Mouse (Mus musculus): ENCODE measurements around the gene Kdm4b. TPM values are rescaled to one million over a fixed set of nuclear protein-coding genes. Genes with fewer than 3 reads are reported as not detected.

Gene Kdm4b
- total RNA-seq, 4 experiments from 2014 or later: 66.4 to 71.0 (median 67.0) TPM

GRCm38 (mm10) chr17:56382997-56383396 is 57.1 kb downstream of the Kdm4b start:
- DNase-seq (ENCODE audit: low spot score in 2 of 2): no peak

DNA sequence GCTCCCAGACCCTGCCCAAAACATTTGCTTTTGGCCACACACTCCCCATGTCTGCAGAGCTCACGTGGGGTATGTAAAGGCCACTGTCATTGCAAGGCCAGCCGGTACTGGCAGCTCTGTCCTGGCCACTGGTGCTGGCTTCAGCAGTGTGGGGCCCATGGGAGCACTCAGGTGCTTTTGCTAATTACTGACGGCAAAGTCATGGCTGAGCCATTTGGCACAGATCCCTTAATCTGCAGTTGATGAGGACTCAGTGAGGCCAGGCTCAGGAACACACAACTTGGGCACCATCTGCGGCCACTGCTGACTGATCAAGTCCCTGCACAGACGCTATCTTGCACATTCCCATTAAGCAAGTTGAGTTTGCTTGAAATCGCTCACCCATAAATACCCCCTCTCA is 59.0 kb downstream of the Kdm4b start:
- DNase-seq (ENCODE audit: low spot score in 2 of 2): no peak

DNA sequence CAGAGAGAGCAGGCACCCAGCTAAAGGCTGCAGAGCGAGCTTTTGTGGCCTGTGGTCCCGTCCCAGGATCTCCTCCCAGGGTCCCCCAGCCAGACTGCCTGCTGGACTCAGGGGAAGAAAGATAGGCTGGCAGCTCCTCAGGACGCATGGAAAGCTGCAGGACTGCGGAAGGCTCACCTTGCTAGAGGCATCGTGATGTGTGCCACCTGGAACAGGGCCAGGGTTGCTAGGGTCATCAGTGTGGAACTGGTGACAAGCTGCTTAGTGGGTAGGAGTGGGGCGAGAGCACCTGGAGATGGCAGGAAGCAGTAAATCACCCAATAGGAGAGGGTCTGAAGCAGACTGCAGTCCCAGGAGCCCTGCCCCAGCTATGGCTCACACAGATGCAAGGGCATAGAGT is 61.8 kb downstream of the Kdm4b start:
- no peak for DNase-seq (ENCODE audit: low spot score in 2 of 2)

- peak in 1 of 2 experiments; percentile 77 for DNase-seq (ENCODE audit: low spot score in 2 of 2)
Observed at GRCm38 (mm10) chr17:56393238-56393637, 67.4 kb downstream of the Kdm4b start.

GRCm38 (mm10) chr17:56393889-56394288 is 68.0 kb downstream of the Kdm4b start:
- peak in 1 of 2 experiments; percentile 56 for DNase-seq (ENCODE audit: low spot score in 2 of 2)

GRCm38 (mm10) chr17:56396051-56396450 is 70.2 kb downstream of the Kdm4b start:
- no peak for DNase-seq (ENCODE audit: low spot score in 2 of 2)

GRCm38 (mm10) chr17:56400221-56400620 is 74.4 kb downstream of the Kdm4b start:
- no peak for DNase-seq (ENCODE audit: low spot score in 2 of 2)

- DNase-seq (ENCODE audit: low spot score in 2 of 2): no peak
Observed at GRCm38 (mm10) chr17:56401051-56401521, 75.2 kb downstream of the Kdm4b start.

DNA sequence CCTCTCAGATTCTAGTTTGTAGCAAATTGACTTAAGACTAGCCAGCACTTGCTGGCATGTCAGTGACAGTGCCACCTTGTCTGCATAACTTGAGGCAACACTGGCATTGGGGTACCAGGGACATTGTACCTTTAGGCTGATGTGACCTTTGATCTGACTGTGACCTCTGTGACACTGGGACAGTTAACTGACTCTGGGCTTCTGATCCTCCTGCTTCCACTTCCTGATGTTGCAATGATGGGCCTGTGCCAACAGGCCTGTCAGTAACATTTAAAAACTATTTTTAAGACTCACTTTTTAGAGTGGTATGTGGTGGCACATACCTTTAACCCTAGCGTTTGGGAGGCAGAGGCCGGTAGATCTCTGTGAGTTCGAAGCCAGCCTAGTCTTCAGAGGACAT is 79.5 kb downstream of the Kdm4b start:
- DNase-seq (ENCODE audit: low spot score in 2 of 2): no peak

GRCm38 (mm10) chr17:56405856-56406840 is 80.3 kb downstream of the Kdm4b start:
- no peak for DNase-seq (ENCODE audit: low spot score in 2 of 2)

DNA sequence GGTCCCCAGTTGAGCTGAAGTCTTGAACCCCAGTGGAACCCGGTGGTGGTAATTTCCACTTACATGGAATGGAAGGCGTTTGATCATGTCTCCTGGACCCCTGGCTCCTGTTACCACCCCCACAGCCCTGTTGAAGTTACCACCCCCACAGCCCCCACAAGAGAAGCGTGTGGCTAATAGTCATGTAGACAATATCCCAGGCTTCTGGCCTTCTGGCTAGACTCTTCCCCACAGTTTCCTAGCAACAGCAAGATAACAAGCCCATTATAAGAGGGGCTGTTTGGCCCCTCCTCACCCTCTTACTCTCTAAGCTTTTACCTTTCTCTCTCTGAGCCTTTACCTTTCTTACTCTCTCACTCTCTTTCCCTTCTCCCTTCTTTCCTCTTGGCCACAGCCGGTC is 81.0 kb downstream of the Kdm4b start:
- DNase-seq (ENCODE audit: low spot score in 2 of 2): no peak

DNA sequence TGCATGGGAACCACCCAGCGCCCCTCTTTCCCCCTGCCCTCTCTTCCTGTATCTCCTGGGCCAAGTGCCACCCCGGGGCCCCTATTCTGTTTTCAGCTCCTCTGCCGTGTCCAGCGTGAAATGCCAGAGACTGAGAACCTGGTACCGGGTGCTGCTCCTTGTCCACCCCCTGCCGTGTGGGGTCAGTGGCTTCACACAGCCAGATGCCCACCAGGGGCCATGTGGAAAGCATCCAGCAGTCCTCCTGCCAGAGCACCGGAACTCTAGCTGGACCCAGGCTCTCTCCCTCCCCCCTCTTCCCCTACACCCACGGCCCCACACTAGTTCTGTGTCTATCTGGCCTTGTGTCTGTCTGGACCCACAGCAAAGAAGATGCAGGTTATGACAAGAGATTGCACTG is 81.5 kb downstream of the Kdm4b start:
- DNase-seq (ENCODE audit: low spot score in 2 of 2): no peak

DNA sequence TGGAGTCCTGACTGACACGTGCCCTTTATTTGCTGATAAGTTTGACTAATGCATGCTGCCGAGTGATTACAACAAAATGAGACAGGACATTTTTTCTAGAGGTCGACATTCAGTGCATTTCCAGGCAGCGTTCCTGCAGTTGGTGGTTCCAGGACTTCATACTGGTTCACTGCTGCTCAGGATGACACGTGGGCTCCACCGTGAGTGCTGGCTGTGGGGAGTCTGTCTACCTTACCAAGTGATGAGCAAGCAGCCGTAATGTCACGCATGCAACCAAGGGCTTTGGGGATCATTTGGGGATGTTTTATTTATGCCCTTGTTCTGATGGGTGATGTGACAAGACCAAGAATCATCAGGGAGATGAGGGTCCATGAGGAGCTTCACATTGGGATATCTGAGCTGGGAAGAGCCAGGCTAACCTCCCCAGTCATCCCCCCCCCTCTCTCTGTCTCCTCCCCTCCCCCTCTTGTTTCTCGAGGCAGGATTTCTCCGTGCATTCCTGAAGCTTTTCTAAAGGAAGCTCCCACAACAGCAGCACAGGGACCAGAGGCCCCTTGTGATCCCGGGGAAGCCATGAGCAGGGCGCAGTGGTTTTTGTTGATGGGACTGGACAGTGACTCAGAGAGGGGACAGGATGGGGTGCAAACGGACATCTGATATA is 83.2 kb downstream of the Kdm4b start:
- no peak for DNase-seq (ENCODE audit: low spot score in 2 of 2)

- DNase-seq (ENCODE audit: low spot score in 2 of 2): no peak
Observed at GRCm38 (mm10) chr17:56409759-56410158, 83.9 kb downstream of the Kdm4b start.

DNA sequence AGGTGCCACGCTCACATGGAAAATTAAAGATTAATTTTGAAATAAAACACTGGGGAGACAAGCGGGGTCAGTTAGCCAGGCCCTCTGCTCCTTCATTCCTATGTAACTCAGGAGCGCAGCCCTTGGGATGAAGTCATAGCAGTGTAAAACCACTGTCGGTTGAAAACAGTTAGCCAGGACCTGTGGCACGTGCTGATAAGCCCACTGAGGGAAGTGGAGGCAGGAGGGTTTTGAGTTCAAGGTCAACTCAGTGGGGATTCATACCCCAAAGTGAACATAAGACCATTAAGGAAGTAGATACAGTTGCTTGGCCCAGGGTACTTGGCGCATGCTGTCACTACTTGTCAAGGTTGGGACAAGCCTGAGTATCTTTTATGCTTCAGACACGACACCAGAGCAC is 85.6 kb downstream of the Kdm4b start:
- no peak for DNase-seq (ENCODE audit: low spot score in 2 of 2)

DNA sequence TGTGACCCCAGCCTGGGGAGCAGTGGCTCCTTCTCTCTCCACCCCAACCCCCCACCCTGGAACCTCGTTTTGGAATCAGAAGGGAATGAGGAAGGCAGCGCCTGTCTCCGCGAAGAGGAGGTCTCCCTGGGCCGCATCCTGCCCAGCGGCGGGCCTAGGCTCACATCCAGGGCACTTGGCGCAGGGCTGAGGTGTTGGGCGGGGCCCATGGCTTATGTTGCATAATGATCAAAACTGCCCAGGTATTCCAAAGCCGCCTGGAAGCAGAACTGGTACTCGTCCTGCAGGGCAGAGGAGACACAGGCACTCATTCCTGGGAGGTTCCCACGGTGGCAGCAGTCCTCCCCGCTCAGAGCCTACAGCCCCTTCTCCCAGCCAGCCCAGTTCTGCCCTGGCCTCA is 87.3 kb downstream of the Kdm4b start:
- no peak for DNase-seq (ENCODE audit: low spot score in 2 of 2)

GRCm38 (mm10) chr17:56414785-56415184 is 88.9 kb downstream of the Kdm4b start:
- no peak for DNase-seq (ENCODE audit: low spot score in 2 of 2)

- no peak for DNase-seq (ENCODE audit: low spot score in 2 of 2)
Observed at GRCm38 (mm10) chr17:56418304-56418703, 92.4 kb downstream of the Kdm4b start.

GRCm38 (mm10) chr17:56420022-56420421 is 94.2 kb downstream of the Kdm4b start:
- DNase-seq (ENCODE audit: low spot score in 2 of 2): no peak

DNA sequence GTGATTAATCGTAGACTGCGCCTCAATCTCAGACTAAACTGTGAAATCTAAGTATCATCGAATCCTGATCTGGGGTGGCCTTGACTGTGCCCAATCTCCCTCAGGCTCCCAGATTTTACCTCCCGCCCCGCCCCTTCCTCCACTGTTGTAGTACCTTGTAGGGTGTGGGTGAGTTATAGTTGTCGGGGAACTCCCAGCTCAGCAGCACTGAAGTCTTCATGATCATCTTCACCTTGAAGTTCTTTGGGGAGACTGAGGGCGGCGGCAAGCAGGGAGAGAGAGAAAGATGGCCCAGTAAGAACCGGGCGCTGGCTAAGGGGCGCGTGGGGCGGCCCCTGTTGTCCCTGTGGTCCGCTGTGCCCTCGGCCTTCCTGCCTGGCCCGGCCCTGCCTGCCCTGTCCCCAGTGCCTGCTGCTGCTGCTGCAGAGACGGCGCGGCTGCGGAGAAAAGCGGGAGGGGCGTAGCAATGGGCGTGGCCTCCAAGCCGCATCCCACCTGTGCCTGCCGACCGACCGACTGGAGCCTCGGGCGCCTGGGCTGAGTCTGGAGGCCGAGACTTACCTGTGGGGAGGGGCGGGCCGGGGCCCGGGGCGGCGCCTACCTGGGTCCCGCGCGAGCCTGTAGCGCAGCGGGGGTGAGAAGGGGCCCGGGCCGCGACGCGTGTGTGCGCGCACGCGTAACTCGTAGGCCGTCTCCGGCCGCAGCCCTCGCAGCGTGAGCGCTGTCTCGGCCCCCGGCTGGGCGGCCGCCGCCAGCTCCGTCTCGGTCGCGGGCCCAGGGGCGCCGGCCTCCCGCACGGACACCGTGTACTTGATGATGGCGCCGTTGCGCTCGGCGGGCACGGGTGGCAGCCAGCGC is 99.1 kb downstream of the Kdm4b start:
- no peak for DNase-seq (ENCODE audit: low spot score in 2 of 2)

- DNase-seq (ENCODE audit: low spot score in 2 of 2): peak; percentile 58 to 78
Observed at GRCm38 (mm10) chr17:56425584-56425914, 99.7 kb downstream of the Kdm4b start.

DNA sequence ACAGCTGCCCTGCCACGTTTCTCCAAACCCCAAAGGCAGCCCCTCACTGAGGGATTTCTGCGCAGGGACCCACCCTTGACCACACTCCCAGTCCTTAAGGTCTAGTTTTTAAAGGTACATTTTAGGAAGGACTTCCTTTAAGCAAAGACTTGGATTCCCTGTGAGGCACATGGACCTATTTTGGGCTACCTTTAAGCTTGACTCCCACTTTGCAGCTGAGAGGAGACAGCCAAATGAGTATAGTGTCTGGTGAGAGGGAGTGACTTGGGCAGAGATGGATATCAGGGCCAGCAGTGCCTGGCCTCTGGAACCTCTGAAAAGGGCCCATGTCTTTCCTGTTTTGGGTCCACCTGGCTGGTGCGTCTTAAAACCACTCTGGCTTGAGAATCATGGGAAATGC is 100.1 kb downstream of the Kdm4b start:
- no peak for DNase-seq (ENCODE audit: low spot score in 2 of 2)

Data from left cerebral cortex, adult 8-10 months (tissue).